Mouse (Mus musculus) cerebellum, adult 9-10 months (tissue): ENCODE measurements around the gene Kl.

Experiments used
- DNase-seq: peaks from one replicate; pipeline ENCODE4 v3.0.0; 2022

Kl gene

GRCm38 (mm10) chr5:150967925-150968324 lies 15.5 kb downstream of the Kl start:
- no peak for DNase-seq

GRCm38 (mm10) chr5:150970551-150970950 lies 18.1 kb downstream of the Kl start:
- no peak for DNase-seq

GRCm38 (mm10) chr5:150971126-150971525 lies 18.7 kb downstream of the Kl start:
- DNase-seq, result no peak

- DNase-seq, result no peak
These were observed 21.8 kb downstream of the Kl start for GRCm38 (mm10) chr5:150974226-150974625.

GRCm38 (mm10) chr5:150977383-150977958 lies 25.1 kb downstream of the Kl start:
- no peak for DNase-seq

- DNase-seq, result no peak
These were observed 27.1 kb downstream of the Kl start for GRCm38 (mm10) chr5:150979341-150980136.

GRCm38 (mm10) chr5:150982082-150982481 lies 29.7 kb downstream of the Kl start:
- DNase-seq, result no peak

GRCm38 (mm10) chr5:150994096-150994495 lies 41.7 kb downstream of the Kl start:
- no peak for DNase-seq

- no peak for DNase-seq
These were observed 44.2 kb downstream of the Kl start for GRCm38 (mm10) chr5:150996586-150996985.

GRCm38 (mm10) chr5:151001111-151001510 lies 48.7 kb downstream of the Kl start:
- DNase-seq, result no peak

- DNase-seq, result no peak
These were observed 49.6 kb downstream of the Kl start for GRCm38 (mm10) chr5:151002051-151002450.

GRCm38 (mm10) chr5:151004216-151004755 lies 51.9 kb downstream of the Kl start:
- no peak for DNase-seq

GRCm38 (mm10) chr5:151018450-151018849 lies 66.0 kb downstream of the Kl start:
- DNase-seq, result no peak

- no peak for DNase-seq
These were observed 66.6 kb downstream of the Kl start for GRCm38 (mm10) chr5:151018959-151019358.

GRCm38 (mm10) chr5:151020031-151020820 lies 67.8 kb downstream of the Kl start:
- DNase-seq, result no peak

GRCm38 (mm10) chr5:151020831-151021230 lies 68.4 kb downstream of the Kl start:
- no peak for DNase-seq

GRCm38 (mm10) chr5:151022026-151022425 lies 69.6 kb downstream of the Kl start:
- DNase-seq, result no peak

GRCm38 (mm10) chr5:151022939-151023338 lies 70.5 kb downstream of the Kl start:
- no peak for DNase-seq

- DNase-seq, result peak; percentile 84
These were observed 71.1 kb downstream of the Kl start for GRCm38 (mm10) chr5:151023461-151023860.

GRCm38 (mm10) chr5:151024483-151024882 lies 72.1 kb downstream of the Kl start:
- no peak for DNase-seq

- DNase-seq, result no peak
These were observed 73.7 kb downstream of the Kl start for GRCm38 (mm10) chr5:151026069-151026468.

GRCm38 (mm10) chr5:151027171-151027570 lies 74.8 kb downstream of the Kl start:
- peak; percentile 45 for DNase-seq

GRCm38 (mm10) chr5:151028906-151029305 lies 76.5 kb downstream of the Kl start:
- DNase-seq, result no peak
